Mouse (Mus musculus) spleen, adult 18-20 months (tissue): ENCODE results near the gene Slc16a8.

Experiments used
- DNase-seq, 2 experiments: peaks; one replicate each; pipeline ENCODE4 v3.0.0; 2022; ENCODE audit warnings: mixed read lengths in 2 of 2

The Slc16a8 gene

GRCm38 (mm10) chr15:79254661-79255060 lies at the start of gene Slc16a8:
Gene Slc16a8, minus strand, starts transcription at chr15:79254761.
- DNase-seq: no peak

GRCm38 (mm10) chr15:79303725-79304124 lies 49.2 kb upstream of the Slc16a8 start:
- no peak for DNase-seq

GRCm38 (mm10) chr15:79299563-79300155 lies 45.1 kb upstream of the Slc16a8 start:
- no peak for DNase-seq

GRCm38 (mm10) chr15:79298553-79298952 lies 44.0 kb upstream of the Slc16a8 start:
- DNase-seq: no peak

GRCm38 (mm10) chr15:79292779-79293178 lies 38.2 kb upstream of the Slc16a8 start:
- no peak for DNase-seq

GRCm38 (mm10) chr15:79290340-79290739 lies 35.8 kb upstream of the Slc16a8 start:
- DNase-seq: no peak

GRCm38 (mm10) chr15:79289441-79289840 lies 34.9 kb upstream of the Slc16a8 start:
- no peak for DNase-seq

GRCm38 (mm10) chr15:79288387-79288786 lies 33.8 kb upstream of the Slc16a8 start:
- no peak for DNase-seq

- DNase-seq: no peak
These were observed 32.5 kb upstream of the Slc16a8 start for GRCm38 (mm10) chr15:79287091-79287490.

GRCm38 (mm10) chr15:79286141-79286540 lies 31.6 kb upstream of the Slc16a8 start:
- DNase-seq: no peak

- no peak for DNase-seq
These were observed 30.8 kb upstream of the Slc16a8 start, which contains the start of gene Baiap2l2 for GRCm38 (mm10) chr15:79285399-79285798. Gene Baiap2l2, minus strand, starts transcription at chr15:79285537.

GRCm38 (mm10) chr15:79283371-79283770 lies 28.8 kb upstream of the Slc16a8 start:
- no peak for DNase-seq

GRCm38 (mm10) chr15:79282434-79282833 lies 27.9 kb upstream of the Slc16a8 start:
- no peak for DNase-seq

- DNase-seq: no peak
These were observed 26.8 kb upstream of the Slc16a8 start for GRCm38 (mm10) chr15:79281389-79281788.

GRCm38 (mm10) chr15:79280850-79281249 lies 26.3 kb upstream of the Slc16a8 start:
- no peak for DNase-seq

- DNase-seq: peak in 1 of 2 experiments; percentile 24
These were observed 25.6 kb upstream of the Slc16a8 start for GRCm38 (mm10) chr15:79280209-79280608.

GRCm38 (mm10) chr15:79277728-79278127 lies 23.2 kb upstream of the Slc16a8 start:
- no peak for DNase-seq

- DNase-seq: no peak
These were observed 18.5 kb upstream of the Slc16a8 start for GRCm38 (mm10) chr15:79273020-79273419.

- peak in 1 of 2 experiments; percentile 53 for DNase-seq
These were observed 16.7 kb upstream of the Slc16a8 start for GRCm38 (mm10) chr15:79271124-79271746.

- DNase-seq: peak; percentile 69 to 80
These were observed 16.0 kb upstream of the Slc16a8 start for GRCm38 (mm10) chr15:79270317-79271123.

- DNase-seq: no peak
These were observed 14.0 kb upstream of the Slc16a8 start for GRCm38 (mm10) chr15:79268521-79268920.

GRCm38 (mm10) chr15:79265384-79265783 lies 10.8 kb upstream of the Slc16a8 start:
- DNase-seq: no peak

- DNase-seq: no peak
These were observed 9.2 kb upstream of the Slc16a8 start for GRCm38 (mm10) chr15:79263726-79264125.
